Mouse (Mus musculus) CH12.LX (cell line): ENCODE data around the gene Car11. TPM values are rescaled to one million over a fixed set of nuclear protein-coding genes. Genes with fewer than 3 reads are reported as not detected.
A peak's percentile ranks its signal among the peaks of the same experiment; 100 is the strongest.

Experiments
- DNase-seq: peaks from one replicate; pipeline ENCODE4 v3.0.0-alpha.2; 2013; ENCODE audit errors: extremely low read depth
- H3K27ac ChIP-seq: 2 replicates; pipeline ENCODE4 v1.5.1; 2012; ENCODE audit warnings: low read depth, mild to moderate bottlenecking, control low read depth, moderate library complexity; ENCODE audit not compliant: insufficient read depth
- H3K27me3 ChIP-seq: replicated peaks from 2 replicates; pipeline ENCODE3; 2012; ENCODE audit warnings: inconsistent platforms
- H3K36me3 ChIP-seq, 2 experiments: replicated peaks in 1 of 2; 2 replicates each; pipeline versions ENCODE3 to v1.6.1; 2012; ENCODE audit warnings: inconsistent platforms in 1 of 2, low read length in 1 of 2, mild to moderate bottlenecking in 1 of 2, mixed read lengths in 1 of 2, moderate library complexity in 1 of 2; ENCODE audit not compliant: control insufficient read depth in 1 of 2, insufficient read depth in 1 of 2
- H3K4me1 ChIP-seq, 2 experiments: 2 replicates each; pipeline ENCODE4 v1.6.1; 2012; ENCODE audit warnings: inconsistent platforms in 1 of 2, moderate library complexity in 1 of 2; ENCODE audit not compliant: insufficient read depth in 2 of 2, control insufficient read depth in 1 of 2
- H3K4me2 ChIP-seq: 2 replicates; pipeline ENCODE4 v1.6.1; 2012; ENCODE audit warnings: low read depth, mild to moderate bottlenecking, control low read depth; ENCODE audit not compliant: poor library complexity, insufficient read depth, severe bottlenecking
- H3K4me3 ChIP-seq, 3 experiments: fragments of 150-350 bp in 1 of 3; sonication (generic) in 1 of 3; replicated peaks in 1 of 3; 2 replicates each; pipeline versions ENCODE3 to v1.5.1; 2011 to 2012; ENCODE audit warnings: low read depth in 2 of 3, low read length in 2 of 3, mild to moderate bottlenecking in 2 of 3, moderate library complexity in 2 of 3, control low read depth in 1 of 3, improper control_type of control experiment in 1 of 3, inconsistent platforms in 1 of 3, mixed read lengths in 1 of 3; ENCODE audit not compliant: poor library complexity in 1 of 3
- H3K79me2 ChIP-seq: replicated peaks from 2 replicates; pipeline ENCODE4 v1.6.1; 2012; ENCODE audit warnings: mild to moderate bottlenecking, moderate library complexity; ENCODE audit not compliant: control insufficient read depth, poor library complexity, insufficient read depth, severe bottlenecking; ENCODE audit errors: extremely low read depth
- H3K9ac ChIP-seq: 2 replicates; pipeline ENCODE4 v1.6.1; 2012; ENCODE audit warnings: low read depth, mild to moderate bottlenecking, control low read depth, moderate library complexity; ENCODE audit not compliant: insufficient read depth
- H3K9me3 ChIP-seq: replicated peaks from 2 replicates; pipeline ENCODE3; 2012; ENCODE audit warnings: low read length, inconsistent platforms, mixed read lengths
- BHLHE40 ChIP-seq: IDR thresholded peaks from 2 replicates; pipeline ENCODE4 v1.6.1; 2011; ENCODE audit warnings: mild to moderate bottlenecking, low read depth, low read length, improper control_type of control experiment
- CHD1 ChIP-seq: IDR thresholded peaks from 2 replicates; pipeline ENCODE4 v1.6.1; 2012; ENCODE audit warnings: low read depth, low read length, improper control_type of control experiment, inconsistent platforms
- CHD2 ChIP-seq: IDR thresholded peaks from 2 replicates; pipeline ENCODE4 v1.6.1; 2011; ENCODE audit warnings: low read length, improper control_type of control experiment
- CTCF ChIP-seq, 2 experiments: IDR thresholded peaks in 1 of 2; conservative IDR thresholded peaks in 1 of 2; 2 replicates each; pipeline ENCODE4 v1.5.1; 2011 to 2012; ENCODE audit warnings: low read depth in 2 of 2, low read length in 2 of 2, improper control_type of control experiment in 1 of 2, inconsistent platforms in 1 of 2, mild to moderate bottlenecking in 1 of 2, moderate library complexity in 1 of 2
- EP300 ChIP-seq: IDR thresholded peaks from 2 replicates; pipeline ENCODE4 v1.6.1; 2011; ENCODE audit warnings: low read length, improper control_type of control experiment
- ETS1 ChIP-seq: conservative IDR thresholded peaks from 2 replicates; pipeline ENCODE4 v1.6.1; 2012; ENCODE audit warnings: low read depth, mild to moderate bottlenecking, inconsistent platforms, low read length, improper control_type of control experiment, moderate library complexity
- JUN ChIP-seq: IDR thresholded peaks from 2 replicates; pipeline ENCODE4 v1.6.1; 2011; ENCODE audit warnings: low read depth, mild to moderate bottlenecking, low read length, improper control_type of control experiment, moderate library complexity; ENCODE audit not compliant: insufficient read depth
- KAT2A ChIP-seq: IDR thresholded peaks from 2 replicates; pipeline ENCODE4 v1.6.1; 2012; ENCODE audit warnings: low read length, improper control_type of control experiment, inconsistent platforms; ENCODE audit not compliant: insufficient replicate concordance
- MAX ChIP-seq: IDR thresholded peaks from 2 replicates; pipeline ENCODE4 v1.6.1; 2011; ENCODE audit warnings: low read length, improper control_type of control experiment
- MEF2A ChIP-seq: IDR thresholded peaks from 2 replicates; pipeline ENCODE4 v1.6.1; 2014; ENCODE audit warnings: low read depth, mild to moderate bottlenecking, inconsistent platforms, low read length, improper control_type of control experiment, borderline replicate concordance
- MXI1 ChIP-seq: IDR thresholded peaks from 2 replicates; pipeline ENCODE4 v1.6.1; 2011; ENCODE audit warnings: mild to moderate bottlenecking, low read depth, low read length, improper control_type of control experiment
- MYC ChIP-seq: IDR thresholded peaks from 2 replicates; pipeline ENCODE4 v1.6.1; 2011; ENCODE audit warnings: low read depth, mild to moderate bottlenecking, improper control_type of control experiment, low read length
- NELFE ChIP-seq: IDR thresholded peaks from 2 replicates; pipeline ENCODE4 v1.6.1; 2011; ENCODE audit warnings: low read depth, low read length, improper control_type of control experiment
- NRF1 ChIP-seq: IDR thresholded peaks from 2 replicates; pipeline ENCODE4 v1.6.1; 2014; ENCODE audit warnings: low read depth, mild to moderate bottlenecking, inconsistent platforms, low read length, improper control_type of control experiment, moderate library complexity
- PAX5 ChIP-seq: IDR thresholded peaks from 2 replicates; pipeline ENCODE4 v1.6.1; 2012; ENCODE audit warnings: low read length, inconsistent platforms, mixed read lengths
- POLR2A ChIP-seq: IDR thresholded peaks from 2 replicates; pipeline ENCODE4 v1.6.1; 2011; ENCODE audit warnings: low read depth, mild to moderate bottlenecking, improper control_type of control experiment, low read length
- POLR2AphosphoS2 ChIP-seq: IDR thresholded peaks from 2 replicates; pipeline ENCODE4 v1.6.1; 2011; ENCODE audit warnings: low read depth, low read length, improper control_type of control experiment
- RAD21 ChIP-seq: IDR thresholded peaks from 2 replicates; pipeline ENCODE4 v1.6.1; 2011; ENCODE audit warnings: low read depth, mild to moderate bottlenecking, low read length, improper control_type of control experiment, moderate library complexity
- SIN3A ChIP-seq: IDR thresholded peaks from 2 replicates; pipeline ENCODE4 v1.6.1; 2012; ENCODE audit warnings: low read length, improper control_type of control experiment, inconsistent platforms
- SMC3 ChIP-seq: IDR thresholded peaks from 2 replicates; pipeline ENCODE4 v1.6.1; 2011; ENCODE audit warnings: low read depth, low read length, improper control_type of control experiment
- TBP ChIP-seq: conservative IDR thresholded peaks from 2 replicates; pipeline ENCODE4 v1.6.1; 2011; ENCODE audit warnings: low read depth, low read length, improper control_type of control experiment
- UBTF ChIP-seq: IDR thresholded peaks from 2 replicates; pipeline ENCODE4 v1.6.1; 2012; ENCODE audit warnings: low read depth, mild to moderate bottlenecking, inconsistent platforms, low read length, improper control_type of control experiment, moderate library complexity
- ZC3H11A ChIP-seq: IDR thresholded peaks from 2 replicates; pipeline ENCODE4 v1.6.1; 2012; ENCODE audit warnings: low read depth, mild to moderate bottlenecking, inconsistent platforms, low read length, improper control_type of control experiment
- dilution Hi-C: fragments of 300-500 bp; cut with MboI; formaldehyde crosslinking; loops from 2 replicates; pipeline ENCODE4 v1.14.3; 2020; ENCODE audit warnings: low sequenced_read_pairs; ENCODE audit not compliant: extremely low pct_unique_long_range_greater_than_20kb, extremely low pct_ligation_motif_present
- in situ Hi-C: fragments of 300-500 bp; cut with MboI; formaldehyde crosslinking; loops from 3 replicates; pipeline ENCODE4 v1.14.3; 2019; ENCODE audit warnings: low sequenced_read_pairs, low pct_ligation_motif_present, low pct_unique_long_range_greater_than_20kb, mixed read lengths
- polyA plus RNA-seq: library from polyadenylated mRNA; unstranded; fragments of >175 nt; gene quantifications from 2 replicates; pipeline ENCODE4 v1.2.1, GENCODE M21; 2012; ENCODE audit warnings: low read depth; ENCODE audit not compliant: insufficient read length
- total RNA-seq, 2 experiments: library from RNA; depleted of rRNA; stranded (reverse); fragments of 300-350 nt in 1 of 2; fragments of >200 nt in 1 of 2; gene quantifications; 2 replicates each; pipeline ENCODE4 v1.2.3; 2012 to 2014

Gene Car11
- total and polyA plus RNA-seq, 3 experiments, result not detected

DNA sequence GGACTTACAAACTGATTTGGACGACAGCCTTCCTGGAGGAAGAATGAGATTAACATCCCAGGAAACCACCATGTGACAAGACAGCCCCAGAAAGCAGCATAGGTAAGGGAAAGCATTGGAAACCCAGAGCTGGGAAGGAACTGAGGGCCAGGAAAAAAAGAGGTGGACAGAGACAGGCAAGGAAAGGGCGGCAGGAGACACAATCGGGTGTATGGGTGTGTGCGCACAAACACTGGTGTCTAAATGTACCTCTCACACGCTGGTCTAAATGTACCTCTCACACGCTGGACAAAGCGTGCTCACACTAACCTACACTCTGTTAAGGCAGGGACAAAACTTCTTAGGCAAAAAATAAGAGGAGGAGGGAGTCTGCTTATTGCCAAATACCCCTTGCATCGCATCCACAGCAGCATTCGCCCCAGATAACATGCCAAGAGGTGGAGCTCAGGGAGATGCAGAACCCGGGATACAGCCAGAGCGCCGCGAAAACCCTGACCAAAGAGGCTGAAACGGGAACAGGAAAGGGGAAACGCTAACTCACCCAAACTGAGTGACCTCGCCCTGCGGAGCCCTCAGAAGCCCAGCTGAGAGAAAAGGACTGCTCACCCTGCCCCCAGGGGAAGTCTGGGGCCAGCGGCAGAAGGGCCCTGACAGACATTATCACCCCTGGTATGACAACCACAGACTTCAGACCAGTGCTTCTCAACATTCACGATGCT lies 16.3 kb downstream of the Car11 start:
- TF ChIP-seq MXI1 (no peak), MAX (0 out of 2 replicates have a peak, but pooled peaks have one; percentile 11), ETS1 (no peak), CTCF (conservative IDR thresholded peaks at IDR 0.05 in 1 of 2, IDR thresholded peaks at IDR 0.05 in 1 of 2; ENCODE audit: low read depth in 2 of 2, low read length in 2 of 2) (no peak), NELFE (no peak), RAD21 (no peak), CHD2 (no peak)
- Histone ChIP-seq H3K79me2 (peaks cover 47% of the 10 kb centered on the region), H3K4me1 (peaks cover 6 to 37% of the 10 kb centered on the region in 2 experiments; a peak in 3 of 4 replicates), H3K27ac (peak overlapping the region; percentile 38), H3K4me3 (peak overlapping the region; percentile 77 to 100 (median 92)), H3K36me3 (peaks cover 47 to 64% of the 10 kb centered on the region in 2 experiments), H3K9me3 (no peaks in the 10 kb centered on the region), H3K4me2 (peak overlapping the region; percentile 89), H3K27me3 (no peaks in the 10 kb centered on the region), H3K9ac (peak overlapping the region; percentile 91; the same call in 1 of the 2 replicates)
- DNase-seq, result no peak
- dilution Hi-C loops, result no loop called here
- in situ Hi-C loops, result no loop called here

- Histone ChIP-seq H3K4me1 (peaks cover 7 to 41% of the 10 kb centered on the region in 2 experiments; a peak in 3 of 4 replicates), H3K4me2 (peak overlapping the region; percentile 89), H3K27ac (peak overlapping the region; percentile 38; the same call in 1 of the 2 replicates), H3K27me3 (no peaks in the 10 kb centered on the region), H3K9ac (peak overlapping the region; percentile 91), H3K79me2 (peaks cover 47% of the 10 kb centered on the region), H3K9me3 (no peaks in the 10 kb centered on the region), H3K36me3 (peaks cover 46 to 64% of the 10 kb centered on the region in 2 experiments), H3K4me3 (peak overlapping the region; percentile 77 to 100 (median 92))
- in situ Hi-C loops (no loop called here), dilution Hi-C loops (no loop called here)
- no peak for DNase-seq
- TF ChIP-seq POLR2A (no peak), POLR2AphosphoS2 (no peak), CHD1 (no peak), SMC3 (no peak), BHLHE40 (no peak), SIN3A (no peak), EP300 (no peak), PAX5 (no peak), ZC3H11A (no peak), TBP (no peak), KAT2A (no peak), RAD21 (no peak), NRF1 (no peak), MYC (no peak), MEF2A (no peak), CTCF (conservative IDR thresholded peaks at IDR 0.05 in 1 of 2, IDR thresholded peaks at IDR 0.05 in 1 of 2; ENCODE audit: low read depth in 2 of 2, low read length in 2 of 2) (no peak), ETS1 (no peak), JUN (no peak), UBTF (no peak)
These were observed 16.8 kb downstream of the Car11 start for GRCm38 (mm10) chr7:45716460-45716857.
